35 mouse cellular contexts compared by ENCODE assay signal in the genomic region with DNA sequence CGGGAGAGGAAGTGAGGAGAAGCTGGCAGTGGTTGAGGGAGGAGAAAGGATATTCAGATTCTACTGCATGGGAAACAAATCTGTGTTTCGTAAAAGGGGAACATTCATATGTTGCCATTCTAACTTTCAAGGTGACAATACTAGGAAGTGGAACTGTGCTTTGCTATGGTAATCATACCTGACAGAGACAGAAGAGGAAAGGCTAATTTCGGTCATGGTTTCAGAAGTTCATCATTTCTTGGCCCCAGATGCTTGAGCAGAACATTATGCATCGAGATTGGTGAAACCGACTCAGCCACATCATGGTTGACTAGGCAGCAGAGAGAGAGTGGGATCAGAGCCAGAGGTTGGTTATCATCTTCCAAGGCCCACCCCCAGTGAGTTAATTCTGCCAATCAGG. TPM values are rescaled to one million over a fixed set of nuclear protein-coding genes. Genes with fewer than 3 reads are reported as not detected.
A peak's percentile ranks its signal among the peaks of the same experiment; 100 is the strongest.
DNase-seq lines count a peak whose midpoint lies in the region; ATAC-seq lines count a peak whose summit lies in the region.
"Had no signal": no experiment of that assay in that cellular context is flagged by ENCODE, and none has a peak within 500 bp of the region (broad histone marks: within the 10 kb centered on the region; RNA-seq: fewer than 3 reads in every experiment).

No protein-coding gene starts in this region.

- peak; percentile 67 for ATAC-seq in megakaryocyte, adult 5-6 weeks (ENCODE audit: poor library complexity, severe bottlenecking)
- no peak for ATAC-seq in hindbrain, embryonic 12.5 days (ENCODE audit: low FRiP score)
- ATAC-seq in hindbrain, embryonic 14.5 days (ENCODE audit: low FRiP score), result no peak
- ATAC-seq: activated CD4-positive, CD25-positive, alpha-beta regulatory T cell, adult 4 months; forebrain, embryonic 15.5 days; liver, embryonic 12.5 days; liver, postnatal 0 days had no signal

- no peak overlapping the region for H3K27ac ChIP-seq in hindbrain, embryonic 12.5 days
- H3K27ac ChIP-seq in hindbrain, embryonic 14.5 days, result no peak overlapping the region
- H3K27ac ChIP-seq: forebrain, embryonic 15.5 days; hindbrain, embryonic 15.5 days; kidney, postnatal 0 days; liver, embryonic 12.5 days; macrophage had no signal

- H3K4me1 ChIP-seq in hindbrain, embryonic 12.5 days, result no peaks in the 10 kb centered on the region
- no peaks in the 10 kb centered on the region for H3K4me1 ChIP-seq in hindbrain, embryonic 14.5 days (replicated peaks; ENCODE audit: control insufficient read depth, insufficient read depth, low read length)
- H3K4me1 ChIP-seq: forebrain, embryonic 15.5 days; heart, embryonic 12.5 days; hindbrain, embryonic 15.5 days; liver, embryonic 12.5 days had no signal

- H3K9ac ChIP-seq in hindbrain, embryonic 12.5 days, result no peak overlapping the region
- no peak overlapping the region for H3K9ac ChIP-seq in hindbrain, embryonic 14.5 days
- H3K9ac ChIP-seq: forebrain, embryonic 15.5 days; heart, embryonic 12.5 days; hindbrain, embryonic 15.5 days; liver, embryonic 12.5 days; liver, postnatal 0 days had no signal

- 89% methylated on average over 5 of the region's 5 CpGs for WGBS in hindbrain, embryonic 12.5 days
- 88% methylated on average over 5 of the region's 5 CpGs for WGBS in hindbrain, embryonic 14.5 days

- no peaks in the 10 kb centered on the region for H3K27me3 ChIP-seq in hindbrain, embryonic 12.5 days
- H3K27me3 ChIP-seq in hindbrain, embryonic 14.5 days (ENCODE audit: control insufficient read depth, insufficient read depth, low read length), result no peaks in the 10 kb centered on the region
- H3K27me3 ChIP-seq: forebrain, embryonic 15.5 days; heart, embryonic 12.5 days; hindbrain, embryonic 15.5 days; liver, embryonic 12.5 days had no signal

- DNase-seq in cerebellum, postnatal 14 days, result peak; percentile 6 to 22
- no peak for DNase-seq in cerebellum, postnatal 25 days
- peak; percentile 12 for DNase-seq in testis, postnatal 14 days (ENCODE audit: low spot score)
- no peak for DNase-seq in testis, postnatal 10 days (ENCODE audit: low spot score)
- no peak for DNase-seq in left cerebral cortex, adult 18-20 months (ENCODE audit: low spot score in 2 of 2)
- DNase-seq in hindbrain, embryonic 14.5 days (ENCODE audit: low spot score), result no peak
- DNase-seq: adrenal gland, adult 8-10 months; cerebellum, adult 9-10 months; gastrocnemius, postnatal 25 days; heart, postnatal 4 days; kidney, adult 18-20 months; kidney, postnatal 4 days; left cerebral cortex, postnatal 4 days; liver, postnatal 0 days; midbrain, embryonic 14.5 days; right cerebral cortex, postnatal 4 days had no signal

- no peak overlapping the region for H3K4me2 ChIP-seq in hindbrain, embryonic 12.5 days (replicated peaks)
- H3K4me2 ChIP-seq in hindbrain, embryonic 14.5 days (replicated peaks), result no peak overlapping the region
- H3K4me2 ChIP-seq: forebrain, embryonic 15.5 days; heart, embryonic 12.5 days; hindbrain, embryonic 15.5 days; liver, embryonic 12.5 days had no signal

- H3K9me3 ChIP-seq in hindbrain, embryonic 12.5 days (replicated peaks), result no peaks in the 10 kb centered on the region
- H3K9me3 ChIP-seq in hindbrain, embryonic 14.5 days (ENCODE audit: control insufficient read depth, low read length), result no peaks in the 10 kb centered on the region
- H3K9me3 ChIP-seq: forebrain, embryonic 15.5 days; heart, embryonic 12.5 days; hindbrain, embryonic 15.5 days; liver, embryonic 12.5 days had no signal

- no peak overlapping the region for H3K4me3 ChIP-seq in hindbrain, embryonic 12.5 days
- no peak overlapping the region for H3K4me3 ChIP-seq in hindbrain, embryonic 14.5 days (replicated peaks; ENCODE audit: low read length)
- H3K4me3 ChIP-seq: forebrain, embryonic 15.5 days; heart, embryonic 12.5 days; hindbrain, embryonic 15.5 days; liver, embryonic 12.5 days had no signal

- H3K36me3 ChIP-seq in hindbrain, embryonic 12.5 days, result no peaks in the 10 kb centered on the region
- no peaks in the 10 kb centered on the region for H3K36me3 ChIP-seq in hindbrain, embryonic 14.5 days (replicated peaks; ENCODE audit: control insufficient read depth, insufficient read depth)
- H3K36me3 ChIP-seq: forebrain, embryonic 15.5 days; heart, embryonic 12.5 days; hindbrain, embryonic 15.5 days; liver, embryonic 12.5 days had no signal

RNA-seq across cellular contexts. Expression of a gene that starts 43.4 kb away (rescaled TPM):
- 0.39 TPM in 1 of 2 replicates, not detected in the other for total RNA-seq in megakaryocyte, adult 5-6 weeks (2015)
- 0.73 TPM in 1 of 2 replicates, not detected in the other for total RNA-seq in megakaryocyte, adult 5-6 weeks (2017)
- total RNA-seq in left cerebral cortex, adult 18-20 months (2021), result under 1 TPM; 0.33 to 0.35 TPM
- polyA plus RNA-seq in hindbrain, embryonic 12.5 days (2016; fragmentation: Nextera tagmentation; extraction: Ambion mirVana), result 0.09 TPM in 1 of 2 replicates, not detected in the other
- 0.27 and 0.48 TPM in 2 replicates for polyA plus RNA-seq in hindbrain, embryonic 14.5 days (2014; fragmentation: Nextera tagmentation; extraction: Ambion mirVana)
- total RNA-seq: ES-E14; gastrocnemius, adult 18-20 months; gastrocnemius, postnatal 25 days; heart, postnatal 4 days; layer of hippocampus, adult 8-10 months; layer of hippocampus, postnatal 25 days; left cerebral cortex, postnatal 4 days had no signal
- polyA plus RNA-seq: heart, embryonic 12.5 days; heart, postnatal 0 days; macrophage; neural tube, embryonic 11.5 days had no signal

RNA-seq across cellular contexts. Expression of a gene that starts 47.2 kb away (rescaled TPM):
- total RNA-seq in megakaryocyte, adult 5-6 weeks (2015), result 0.07 and 0.87 TPM in 2 replicates
- 0.73 TPM in 1 of 2 replicates, not detected in the other for total RNA-seq in megakaryocyte, adult 5-6 weeks (2017)
- total RNA-seq in left cerebral cortex, adult 18-20 months (2021), result not detected
- polyA plus RNA-seq in hindbrain, embryonic 12.5 days (2016; fragmentation: Nextera tagmentation; extraction: Ambion mirVana), result not detected in 2 replicates
- polyA plus RNA-seq in hindbrain, embryonic 14.5 days (2014; fragmentation: Nextera tagmentation; extraction: Ambion mirVana), result not detected in 2 replicates
- total RNA-seq: adrenal gland, adult 8-10 months; ES-E14; gastrocnemius, adult 18-20 months; gastrocnemius, postnatal 25 days; heart, postnatal 4 days; layer of hippocampus, adult 8-10 months; layer of hippocampus, postnatal 25 days; left cerebral cortex, postnatal 4 days had no signal
- polyA plus RNA-seq: activated CD4-positive, CD25-positive, alpha-beta regulatory T cell, adult 4 months; embryonic facial prominence, embryonic 11.5 days; forebrain, embryonic 15.5 days; frontal cortex, adult 2 months; heart, embryonic 12.5 days; heart, postnatal 0 days; hindbrain, embryonic 15.5 days; intestine, embryonic 14.5 days; kidney, postnatal 0 days; liver, embryonic 12.5 days; lung, embryonic 16.5 days; macrophage; midbrain, embryonic 14.5 days; neural tube, embryonic 11.5 days had no signal

Comparison
In these comparisons a context has a peak if more than half of its experiments do, and no peak if none do; other contexts are left out.
1. DNase-seq: peak in cerebellum, postnatal 14 days (2 of 2) and testis, postnatal 14 days (single experiment); none in cerebellum, postnatal 25 days (0 of 2), testis, postnatal 10 days (single experiment), left cerebral cortex, adult 18-20 months (0 of 2) and hindbrain, embryonic 14.5 days (single experiment).